Mouse (Mus musculus) limb, embryonic 13.5 days (tissue): ENCODE results near the gene Igsf9b. TPM values are rescaled to one million over a fixed set of nuclear protein-coding genes. Genes with fewer than 3 reads are reported as not detected.

Experiments used
- ATAC-seq: fragments of 200-750 bp; cut with Nextera tagmentation; 2 replicates; pipeline ENCODE4 v1.8.0; 2017; ENCODE audit warnings: low read depth, moderate number of reproducible peaks, moderate TSS enrichment; ENCODE audit not compliant: low FRiP score
- H3K27ac ChIP-seq: fragments of 300-500 bp; sonication (generic); 2 replicates; pipeline ENCODE4 v1.5.1; 2015; ENCODE audit warnings: inconsistent platforms, mild to moderate bottlenecking, moderate library complexity
- H3K27me3 ChIP-seq: fragments of 300-500 bp; sonication (generic); 2 replicates; pipeline ENCODE4 v1.6.1; 2015; ENCODE audit warnings: mild to moderate bottlenecking, inconsistent platforms
- H3K36me3 ChIP-seq: fragments of 300-500 bp; sonication (generic); 2 replicates; pipeline ENCODE4 v1.6.1; 2015; ENCODE audit warnings: inconsistent platforms, mild to moderate bottlenecking, moderate library complexity
- H3K4me1 ChIP-seq: fragments of 300-500 bp; sonication (generic); 2 replicates; pipeline ENCODE4 v1.6.1; 2015; ENCODE audit warnings: inconsistent platforms
- H3K4me2 ChIP-seq: fragments of 300-500 bp; sonication (generic); replicated peaks from 2 replicates; pipeline ENCODE4 v1.6.1; 2015; ENCODE audit warnings: inconsistent platforms, mild to moderate bottlenecking, moderate library complexity
- H3K4me3 ChIP-seq: fragments of 300-500 bp; sonication (generic); 2 replicates; pipeline ENCODE4 v1.5.1; 2015; ENCODE audit warnings: moderate library complexity, mild to moderate bottlenecking, inconsistent platforms
- H3K9ac ChIP-seq: fragments of 300-500 bp; sonication (generic); 2 replicates; pipeline ENCODE4 v1.6.1; 2015; ENCODE audit warnings: mild to moderate bottlenecking, inconsistent platforms
- H3K9me3 ChIP-seq: fragments of 300-500 bp; sonication (generic); 2 replicates; pipeline ENCODE4 v1.6.1; 2016; ENCODE audit warnings: inconsistent platforms
- WGBS: fragments of 180-500 bp; shearing (Covaris S2); methylation state at CpG from one replicate; pipeline ENCODE4 v1.1.7; 2015; 5-methylcytosine and 5-hydroxymethylcytosine counted together
- polyA plus RNA-seq: library from polyadenylated mRNA; unstranded; fragments of >200 nt; fragmentation: Nextera tagmentation; extraction: Ambion mirVana; gene quantifications from 2 replicates; pipeline ENCODE4 v1.2.1, GENCODE M21; 2015

Igsf9b gene
- 3.6 and 3.7 TPM in 2 replicates for polyA plus RNA-seq

- peaks cover 45% of the 10 kb centered on the region for H3K4me1 ChIP-seq
- peak; percentile 99 for ATAC-seq
- peak within 1 kb of the TSS; percentile 62 for H3K9ac ChIP-seq
- peak within 1 kb of the TSS; percentile 93 for H3K4me2 ChIP-seq
- H3K27me3 ChIP-seq: peaks cover 67% of the 10 kb centered on the region
- H3K36me3 ChIP-seq: no peaks in the 10 kb centered on the region
- no peak within 1 kb of the TSS for H3K27ac ChIP-seq
- peak within 1 kb of the TSS; percentile 70 for H3K4me3 ChIP-seq
- WGBS: under 1% methylated on average over 40 of the region's 40 CpGs
- H3K9me3 ChIP-seq: no peaks in the 10 kb centered on the region
Measured at GRCm38 (mm10) chr9:27298411-27299285, at the start of gene Igsf9b. Gene Igsf9b (plus strand): TSS chr9:27299204.

- H3K4me2 ChIP-seq: no peak overlapping the region
- no peak overlapping the region for H3K27ac ChIP-seq
- no peaks in the 10 kb centered on the region for H3K36me3 ChIP-seq
- no peaks in the 10 kb centered on the region for H3K4me1 ChIP-seq
- H3K9ac ChIP-seq: no peak overlapping the region
- H3K9me3 ChIP-seq: peaks cover 4% of the 10 kb centered on the region; the same call in 1 of the 2 replicates
- no peaks in the 10 kb centered on the region for H3K27me3 ChIP-seq
- H3K4me3 ChIP-seq: no peak overlapping the region
- WGBS: 67% methylated on average over 7 of the region's 7 CpGs
- no peak for ATAC-seq
Measured at GRCm38 (mm10) chr9:27252034-27252714, 46.8 kb upstream of the Igsf9b start.

DNA sequence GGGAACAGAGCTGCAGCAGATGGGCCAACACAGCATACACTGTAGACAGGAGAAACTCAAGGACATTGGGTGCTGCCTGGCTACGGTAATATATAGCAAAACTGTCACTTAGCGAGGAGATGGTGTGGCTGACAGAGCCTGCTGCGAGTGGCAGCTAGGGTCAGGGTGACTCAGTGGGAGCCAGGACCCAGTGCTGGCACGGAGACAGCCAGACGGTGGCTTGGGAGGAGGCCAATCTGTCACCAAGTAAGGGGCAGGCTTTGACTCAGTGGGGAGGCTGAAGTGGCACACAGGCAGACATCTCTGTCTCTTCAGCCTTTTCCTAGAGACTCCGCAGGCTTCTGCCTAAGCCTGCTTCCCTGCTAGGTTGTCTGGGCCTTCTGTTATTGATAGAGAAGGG, 42.5 kb upstream of the Igsf9b start:
- no peak for ATAC-seq
- H3K9ac ChIP-seq: no peak overlapping the region
- 0 out of 2 replicates have a peak, but pooled peaks cover 2% of the 10 kb centered on the region for H3K27me3 ChIP-seq
- no peak overlapping the region for H3K27ac ChIP-seq
- WGBS: 65% methylated on average over 6 of the region's 6 CpGs
- no peaks in the 10 kb centered on the region for H3K4me1 ChIP-seq
- H3K9me3 ChIP-seq: peaks cover 1% of the 10 kb centered on the region; the same call in 1 of the 2 replicates
- no peak overlapping the region for H3K4me2 ChIP-seq
- no peaks in the 10 kb centered on the region for H3K36me3 ChIP-seq
- H3K4me3 ChIP-seq: no peak overlapping the region

- Histone ChIP-seq H3K27me3 (0 out of 2 replicates have a peak, but pooled peaks cover 2% of the 10 kb centered on the region), H3K27ac (no peak overlapping the region), H3K4me1 (no peaks in the 10 kb centered on the region), H3K9ac (no peak overlapping the region), H3K9me3 (no peaks in the 10 kb centered on the region), H3K36me3 (no peaks in the 10 kb centered on the region), H3K4me2 (no peak overlapping the region), H3K4me3 (no peak overlapping the region)
- no peak for ATAC-seq
- whole genome bisulfite sequencing: 72% methylated on average over 3 of the region's 3 CpGs
Measured at GRCm38 (mm10) chr9:27260378-27260947, 38.5 kb upstream of the Igsf9b start.

GRCm38 (mm10) chr9:27261905-27262304, 37.1 kb upstream of the Igsf9b start:
- Histone ChIP-seq H3K36me3 (no peaks in the 10 kb centered on the region), H3K9me3 (no peaks in the 10 kb centered on the region), H3K4me2 (no peak overlapping the region), H3K4me3 (no peak overlapping the region), H3K27ac (no peak overlapping the region), H3K9ac (no peak overlapping the region), H3K4me1 (no peaks in the 10 kb centered on the region), H3K27me3 (0 out of 2 replicates have a peak, but pooled peaks cover 2% of the 10 kb centered on the region)
- no peak for ATAC-seq
- WGBS: 74% methylated on average over 2 of the region's 2 CpGs

- Histone ChIP-seq H3K27me3 (0 out of 2 replicates have a peak, but pooled peaks cover 2% of the 10 kb centered on the region), H3K4me3 (no peak overlapping the region), H3K27ac (no peak overlapping the region), H3K9ac (no peak overlapping the region), H3K9me3 (no peaks in the 10 kb centered on the region), H3K4me1 (no peaks in the 10 kb centered on the region), H3K36me3 (no peaks in the 10 kb centered on the region), H3K4me2 (no peak overlapping the region)
- ATAC-seq: no peak
- WGBS: 67% methylated on average over 3 of the region's 3 CpGs
Measured at GRCm38 (mm10) chr9:27265009-27265408, 34.0 kb upstream of the Igsf9b start.

GRCm38 (mm10) chr9:27267878-27268277, 31.1 kb upstream of the Igsf9b start:
- 87% methylated on average over 5 of the region's 5 CpGs for WGBS
- no peaks in the 10 kb centered on the region for H3K4me1 ChIP-seq
- no peak for ATAC-seq
- no peak overlapping the region for H3K27ac ChIP-seq
- H3K9me3 ChIP-seq: no peaks in the 10 kb centered on the region
- H3K4me2 ChIP-seq: no peak overlapping the region
- H3K36me3 ChIP-seq: no peaks in the 10 kb centered on the region
- no peak overlapping the region for H3K4me3 ChIP-seq
- no peaks in the 10 kb centered on the region for H3K27me3 ChIP-seq
- H3K9ac ChIP-seq: no peak overlapping the region

DNA sequence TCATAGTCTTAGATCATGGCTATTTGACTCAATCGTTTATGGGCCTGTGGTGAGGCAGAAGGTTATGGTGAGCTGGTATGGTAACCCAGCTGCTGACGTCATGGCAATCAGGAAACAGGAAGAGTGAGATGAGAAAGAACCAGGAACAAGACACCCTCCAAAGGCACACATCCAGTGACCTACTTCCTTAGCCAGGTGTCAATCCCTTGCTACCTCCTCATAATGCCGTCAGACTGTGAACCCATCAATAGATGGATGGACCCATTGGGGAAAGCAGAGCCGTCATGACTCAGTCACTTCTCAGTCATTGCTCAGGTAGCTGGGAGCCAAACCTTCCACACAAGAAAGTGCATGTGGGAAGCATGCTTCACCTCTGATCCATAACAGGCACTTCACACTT, 30.5 kb upstream of the Igsf9b start:
- H3K9ac ChIP-seq: no peak overlapping the region
- ATAC-seq: no peak
- no peaks in the 10 kb centered on the region for H3K9me3 ChIP-seq
- no peaks in the 10 kb centered on the region for H3K27me3 ChIP-seq
- H3K4me1 ChIP-seq: no peaks in the 10 kb centered on the region
- no peak overlapping the region for H3K4me2 ChIP-seq
- no peak overlapping the region for H3K4me3 ChIP-seq
- 80% methylated on average over 4 of the region's 4 CpGs for WGBS
- H3K27ac ChIP-seq: no peak overlapping the region
- H3K36me3 ChIP-seq: no peaks in the 10 kb centered on the region

GRCm38 (mm10) chr9:27269322-27269721, 29.7 kb upstream of the Igsf9b start:
- no peak for ATAC-seq
- no peak overlapping the region for H3K4me2 ChIP-seq
- no peak overlapping the region for H3K27ac ChIP-seq
- H3K36me3 ChIP-seq: no peaks in the 10 kb centered on the region
- H3K4me1 ChIP-seq: no peaks in the 10 kb centered on the region
- H3K4me3 ChIP-seq: no peak overlapping the region
- H3K9me3 ChIP-seq: no peaks in the 10 kb centered on the region
- WGBS: 81% methylated on average over 4 of the region's 4 CpGs
- no peak overlapping the region for H3K9ac ChIP-seq
- H3K27me3 ChIP-seq: no peaks in the 10 kb centered on the region

GRCm38 (mm10) chr9:27269904-27270303, 29.1 kb upstream of the Igsf9b start:
- Histone ChIP-seq H3K4me3 (no peak overlapping the region), H3K27ac (no peak overlapping the region), H3K9me3 (no peaks in the 10 kb centered on the region), H3K9ac (no peak overlapping the region), H3K27me3 (no peaks in the 10 kb centered on the region), H3K36me3 (no peaks in the 10 kb centered on the region), H3K4me1 (no peaks in the 10 kb centered on the region), H3K4me2 (no peak overlapping the region)
- 87% methylated on average over 2 of the region's 2 CpGs for WGBS
- no peak for ATAC-seq

DNA sequence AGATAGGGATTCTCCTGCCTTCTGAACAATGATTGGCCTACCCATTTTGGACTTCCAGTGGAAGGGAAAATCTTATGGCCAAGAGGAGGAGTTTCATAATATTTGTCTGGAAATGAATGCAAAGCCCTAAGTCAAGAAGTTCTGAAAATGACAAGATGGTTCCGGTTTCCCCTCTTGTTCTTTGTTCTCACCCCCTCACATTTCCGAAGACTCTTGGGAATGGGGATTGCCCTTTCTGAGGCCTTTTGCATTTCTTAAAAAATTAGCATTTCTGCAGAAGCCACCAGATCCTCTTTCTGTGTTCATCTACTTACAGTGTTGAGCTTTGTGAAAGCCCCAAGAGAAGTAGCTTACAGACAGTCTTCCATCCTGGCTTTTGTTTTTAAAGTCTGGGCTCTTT, 27.1 kb upstream of the Igsf9b start:
- Histone ChIP-seq H3K4me3 (no peak overlapping the region), H3K9me3 (no peaks in the 10 kb centered on the region), H3K4me2 (no peak overlapping the region), H3K27me3 (no peaks in the 10 kb centered on the region), H3K27ac (no peak overlapping the region), H3K4me1 (no peaks in the 10 kb centered on the region), H3K9ac (no peak overlapping the region), H3K36me3 (no peaks in the 10 kb centered on the region)
- ATAC-seq: no peak
- WGBS: 85% methylated on average over 2 of the region's 2 CpGs

GRCm38 (mm10) chr9:27272858-27273257, 26.1 kb upstream of the Igsf9b start:
- H3K4me1 ChIP-seq: no peaks in the 10 kb centered on the region
- H3K9ac ChIP-seq: no peak overlapping the region
- H3K4me3 ChIP-seq: no peak overlapping the region
- H3K36me3 ChIP-seq: no peaks in the 10 kb centered on the region
- no peak overlapping the region for H3K27ac ChIP-seq
- no peak overlapping the region for H3K4me2 ChIP-seq
- ATAC-seq: no peak
- 79% methylated on average over 1 of the region's 1 CpGs for WGBS
- H3K9me3 ChIP-seq: no peaks in the 10 kb centered on the region
- no peaks in the 10 kb centered on the region for H3K27me3 ChIP-seq
